Mouse (Mus musculus): ENCODE measurements around the gene Fli1.

DNA sequence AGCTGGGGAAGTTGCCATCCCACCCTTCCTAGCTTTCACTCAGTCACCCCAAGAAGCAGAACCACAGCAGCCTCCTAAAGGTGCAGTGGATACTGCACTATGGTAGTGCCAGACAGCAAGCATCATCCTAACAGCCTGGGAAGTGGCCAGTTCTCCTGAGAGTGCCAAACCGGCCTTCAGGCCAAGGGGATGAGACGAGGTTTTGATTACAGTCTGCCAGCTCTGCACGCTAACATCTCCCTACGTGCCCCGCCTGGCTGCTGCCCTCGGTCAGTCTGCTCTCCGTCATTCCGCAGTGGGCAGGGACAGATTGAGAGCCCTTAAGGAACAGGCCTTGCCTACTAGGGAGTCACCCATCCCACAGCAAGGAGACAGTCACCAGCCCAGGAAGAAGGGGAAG, 75.8 kb downstream of the Fli1 start:
- no peak for TF ChIP-seq CTCF (IDR thresholded peaks at IDR 0.05; ENCODE audit: low read depth, low read length)
- no peak for TF ChIP-seq POLR2A (IDR thresholded peaks at IDR 0.05; ENCODE audit: borderline replicate concordance, low read depth, low read length)
